Mouse (Mus musculus) embryonic facial prominence, embryonic 11.5 days (tissue): ENCODE results near the gene Asic2. TPM values are rescaled to one million over a fixed set of nuclear protein-coding genes. Genes with fewer than 3 reads are reported as not detected.

Experiments
- ATAC-seq: fragments of 200-750 bp; cut with Nextera tagmentation; replicated peaks from 2 replicates; pipeline ENCODE4 v1.8.0; 2017; ENCODE audit warnings: low read depth; ENCODE audit not compliant: insufficient number of reproducible peaks, low FRiP score, low TSS enrichment
- DNase-seq: peaks from one replicate; pipeline ENCODE4 v3.0.0-alpha.2; 2015; ENCODE audit warnings: low spot score
- H3K27ac ChIP-seq: fragments of 300-500 bp; sonication (generic); replicated peaks from 2 replicates; pipeline ENCODE4 v1.5.1; 2014; ENCODE audit warnings: mild to moderate bottlenecking, low read depth, low read length, control low read depth
- H3K27me3 ChIP-seq: fragments of 300-500 bp; sonication (generic); 2 replicates; pipeline ENCODE4 v1.6.1; 2014; ENCODE audit warnings: mild to moderate bottlenecking, low read length, moderate library complexity, mixed read lengths; ENCODE audit not compliant: control insufficient read depth, insufficient read depth
- H3K36me3 ChIP-seq: fragments of 300-500 bp; sonication (generic); replicated peaks from 2 replicates; pipeline ENCODE4 v1.6.1; 2014; ENCODE audit warnings: low read depth, mild to moderate bottlenecking, low read length, moderate library complexity, mixed read lengths; ENCODE audit not compliant: control insufficient read depth, insufficient read depth
- H3K4me1 ChIP-seq: fragments of 300-500 bp; sonication (generic); 2 replicates; pipeline ENCODE4 v1.6.1; 2014; ENCODE audit warnings: low read length, mixed read lengths; ENCODE audit not compliant: control insufficient read depth, insufficient read depth
- H3K4me2 ChIP-seq: fragments of 300-500 bp; sonication (generic); 2 replicates; pipeline ENCODE4 v1.6.1; 2014; ENCODE audit warnings: low read depth, mild to moderate bottlenecking, control low read depth, low read length, moderate library complexity
- H3K4me3 ChIP-seq: fragments of 300-500 bp; sonication (generic); 2 replicates; pipeline ENCODE4 v1.5.1; 2014; ENCODE audit warnings: low read depth, low read length, control low read depth
- H3K9ac ChIP-seq: fragments of 300-500 bp; sonication (generic); replicated peaks from 2 replicates; pipeline ENCODE4 v1.6.1; 2014; ENCODE audit warnings: mild to moderate bottlenecking, control low read depth, low read length
- H3K9me3 ChIP-seq: fragments of 300-500 bp; sonication (generic); replicated peaks from 2 replicates; pipeline ENCODE4 v1.6.1; 2016; ENCODE audit warnings: mild to moderate bottlenecking, low read length, inconsistent platforms, mixed read lengths; ENCODE audit not compliant: control insufficient read depth
- WGBS: fragments of 180-500 bp; shearing (Covaris S2); extraction: QIAGEN DNeasy Blood & Tissue Kit; methylation state at CpG from one replicate; pipeline ENCODE4 v1.1.7; 2014; 5-methylcytosine and 5-hydroxymethylcytosine counted together
- polyA plus RNA-seq: library from polyadenylated mRNA; unstranded; fragments of >200 nt; fragmentation: Nextera tagmentation; extraction: Ambion mirVana; gene quantifications from 2 replicates; pipeline ENCODE4 v1.2.1, GENCODE M21; 2014

The Asic2 gene
- polyA plus RNA-seq, 1 experiment from 2014 or later: 0.46 TPM

DNA sequence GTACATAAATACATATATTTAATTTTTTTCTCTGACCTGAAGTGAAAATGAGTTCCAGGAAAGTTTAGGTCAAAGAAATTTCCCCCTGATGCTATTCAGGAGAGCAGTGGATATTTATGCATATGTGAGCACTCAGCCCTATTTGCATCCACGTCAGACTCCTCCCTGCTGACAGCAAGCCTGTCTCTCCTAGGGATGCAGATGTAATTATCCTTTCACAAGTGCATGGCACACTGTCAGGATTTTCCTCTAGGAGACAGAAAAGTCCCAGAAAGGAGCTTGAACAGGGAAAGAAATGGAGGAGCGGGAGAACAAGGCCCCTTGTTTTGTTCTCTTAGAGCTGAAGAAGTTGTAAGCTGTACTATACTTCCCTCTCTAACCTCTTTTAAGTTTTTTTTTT, 287.7 kb downstream of the Asic2 start:
- DNase-seq (no peak), ATAC-seq (no peak)
- H3K4me2 ChIP-seq: no peak overlapping the region
- H3K27me3 ChIP-seq: no peaks in the 10 kb centered on the region
- no peak overlapping the region for H3K9ac ChIP-seq
- H3K27ac ChIP-seq: no peak overlapping the region
- no peaks in the 10 kb centered on the region for H3K4me1 ChIP-seq
- H3K4me3 ChIP-seq: no peak overlapping the region
- 69% methylated on average over 2 of the region's 2 CpGs for WGBS
- no peaks in the 10 kb centered on the region for H3K36me3 ChIP-seq
- no peaks in the 10 kb centered on the region for H3K9me3 ChIP-seq

GRCm38 (mm10) chr11:81671724-81672123, 296.5 kb downstream of the Asic2 start:
- Histone ChIP-seq H3K36me3 (no peaks in the 10 kb centered on the region), H3K4me2 (no peak overlapping the region), H3K4me1 (no peaks in the 10 kb centered on the region), H3K27ac (no peak overlapping the region), H3K4me3 (no peak overlapping the region), H3K9ac (no peak overlapping the region), H3K27me3 (no peaks in the 10 kb centered on the region), H3K9me3 (no peaks in the 10 kb centered on the region)
- no peak for ATAC-seq
- no peak for DNase-seq

DNA sequence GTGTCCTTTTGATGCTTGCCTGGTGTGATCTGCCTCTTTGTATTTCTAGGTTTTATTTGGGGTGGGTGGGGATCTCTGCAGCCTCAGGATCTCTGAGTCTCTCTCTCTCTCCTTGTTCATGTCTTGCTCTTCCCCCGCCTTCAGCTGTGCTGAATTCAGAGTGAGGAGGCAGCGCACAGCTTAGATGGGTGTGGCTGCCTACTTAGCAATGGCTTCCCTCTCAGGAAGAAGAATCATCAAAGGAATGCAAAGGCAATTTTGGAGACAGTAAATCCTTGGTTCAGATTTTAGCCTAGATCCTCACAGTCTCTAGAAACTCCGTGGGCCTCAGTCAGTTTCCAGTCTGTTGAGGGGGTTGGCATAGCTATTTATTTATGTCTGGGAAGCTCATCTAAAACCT, 297.8 kb downstream of the Asic2 start:
- Histone ChIP-seq H3K27ac (no peak overlapping the region), H3K4me3 (no peak overlapping the region), H3K4me1 (no peaks in the 10 kb centered on the region), H3K36me3 (no peaks in the 10 kb centered on the region), H3K9me3 (no peaks in the 10 kb centered on the region), H3K4me2 (no peak overlapping the region), H3K9ac (no peak overlapping the region), H3K27me3 (no peaks in the 10 kb centered on the region)
- ATAC-seq (no peak), DNase-seq (no peak)
- WGBS: 78% methylated on average over 3 of the region's 3 CpGs

DNA sequence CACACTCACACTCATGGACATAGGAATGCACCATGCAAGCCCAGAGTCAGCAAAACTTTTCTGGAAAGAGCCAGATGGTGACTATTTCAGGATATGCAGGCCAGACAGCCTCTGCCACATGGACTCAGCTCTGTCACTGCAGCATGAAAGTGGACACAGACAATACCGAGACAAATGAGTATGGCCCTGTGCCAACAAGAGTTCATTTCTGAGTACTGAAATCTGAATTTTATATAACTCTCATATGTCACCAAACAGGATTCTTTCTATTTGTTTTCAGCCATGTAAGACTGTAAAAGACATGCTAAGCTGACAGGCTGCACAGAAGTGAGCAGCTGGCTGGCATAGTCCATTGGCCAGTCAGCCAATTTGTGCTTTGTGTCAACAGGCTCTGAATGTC, 309.4 kb downstream of the Asic2 start:
- DNase-seq: no peak
- Histone ChIP-seq H3K4me2 (no peak overlapping the region), H3K9me3 (no peaks in the 10 kb centered on the region), H3K9ac (no peak overlapping the region), H3K27me3 (no peaks in the 10 kb centered on the region), H3K36me3 (no peaks in the 10 kb centered on the region), H3K4me1 (no peaks in the 10 kb centered on the region), H3K4me3 (no peak overlapping the region), H3K27ac (no peak overlapping the region)
- WGBS: 81% methylated on average over 1 of the region's 1 CpGs
- no peak for ATAC-seq

- Histone ChIP-seq H3K4me3 (no peak overlapping the region), H3K4me2 (no peak overlapping the region), H3K4me1 (no peaks in the 10 kb centered on the region), H3K9ac (no peak overlapping the region), H3K36me3 (no peaks in the 10 kb centered on the region), H3K9me3 (no peaks in the 10 kb centered on the region), H3K27ac (no peak overlapping the region), H3K27me3 (no peaks in the 10 kb centered on the region)
- WGBS: 63% methylated on average over 2 of the region's 2 CpGs
- DNase-seq (no peak), ATAC-seq (no peak)
Measured at GRCm38 (mm10) chr11:81657121-81657520, 311.1 kb downstream of the Asic2 start.

DNA sequence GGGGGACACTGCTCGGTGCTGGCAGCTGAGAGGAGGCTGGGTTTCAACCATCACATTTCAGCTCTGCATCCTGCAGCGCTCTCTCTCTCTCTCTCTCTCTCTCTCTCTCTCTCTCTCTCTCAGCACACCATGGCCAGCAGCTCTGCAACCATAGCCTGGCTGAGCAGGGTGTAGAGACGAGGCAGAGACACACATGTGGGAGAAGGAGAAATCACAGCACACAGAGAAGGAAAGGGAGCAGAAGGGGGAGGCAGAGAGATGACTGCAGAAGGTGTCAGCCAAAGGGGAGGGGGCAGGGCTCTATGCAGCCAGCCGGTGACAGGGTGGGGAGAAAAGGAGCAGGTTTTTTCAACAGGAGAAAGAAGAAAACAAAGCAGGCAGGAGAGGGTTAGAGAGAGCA, 320.4 kb downstream of the Asic2 start:
- H3K27me3 ChIP-seq: no peaks in the 10 kb centered on the region
- 38% methylated on average over 4 of the region's 4 CpGs for WGBS
- no peaks in the 10 kb centered on the region for H3K9me3 ChIP-seq
- H3K4me1 ChIP-seq: no peaks in the 10 kb centered on the region
- H3K4me2 ChIP-seq: no peak overlapping the region
- H3K4me3 ChIP-seq: no peak overlapping the region
- DNase-seq (no peak), ATAC-seq (no peak)
- no peaks in the 10 kb centered on the region for H3K36me3 ChIP-seq
- H3K27ac ChIP-seq: no peak overlapping the region
- H3K9ac ChIP-seq: no peak overlapping the region

GRCm38 (mm10) chr11:81645549-81645948, 322.7 kb downstream of the Asic2 start:
- H3K36me3 ChIP-seq: no peaks in the 10 kb centered on the region
- H3K4me3 ChIP-seq: no peak overlapping the region
- H3K4me2 ChIP-seq: no peak overlapping the region
- DNase-seq: no peak
- H3K9ac ChIP-seq: no peak overlapping the region
- ATAC-seq: no peak
- H3K27ac ChIP-seq: no peak overlapping the region
- H3K27me3 ChIP-seq: no peaks in the 10 kb centered on the region
- H3K9me3 ChIP-seq: no peaks in the 10 kb centered on the region
- no peaks in the 10 kb centered on the region for H3K4me1 ChIP-seq
- 78% methylated on average over 3 of the region's 3 CpGs for WGBS

DNA sequence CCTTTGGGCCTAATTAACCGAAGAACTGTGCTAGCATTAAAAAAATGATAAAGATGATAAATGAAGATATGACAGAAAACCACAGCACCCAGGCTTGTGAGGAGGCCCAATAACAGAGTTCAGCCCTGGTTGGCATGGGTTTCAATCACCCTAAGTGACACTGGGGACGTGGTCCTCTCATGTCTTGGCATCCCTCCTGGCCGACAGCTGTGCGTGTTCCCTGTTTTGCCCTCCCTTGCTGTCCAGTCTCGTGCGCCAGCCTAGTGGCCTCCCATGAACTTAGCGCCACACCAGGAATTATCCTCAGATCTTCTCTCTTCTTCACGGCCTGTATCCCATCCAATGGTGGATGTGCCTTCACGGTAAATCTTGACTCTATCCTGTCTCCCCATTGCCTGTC, 331.9 kb downstream of the Asic2 start:
- WGBS: 90% methylated on average over 9 of the region's 9 CpGs
- ATAC-seq: no peak
- no peaks in the 10 kb centered on the region for H3K36me3 ChIP-seq

More for the DNA sequence above, 331.9 kb downstream of the Asic2 start:
- Histone ChIP-seq H3K4me3 (no peak overlapping the region), H3K4me2 (no peak overlapping the region), H3K27ac (no peak overlapping the region), H3K9me3 (no peaks in the 10 kb centered on the region), H3K9ac (no peak overlapping the region), H3K27me3 (no peaks in the 10 kb centered on the region), H3K4me1 (no peaks in the 10 kb centered on the region)
- no peak for DNase-seq
